Mouse (Mus musculus): Measurements from ENCODE around the gene Gm21820. TPM values are rescaled to one million over a fixed set of nuclear protein-coding genes. Genes with fewer than 3 reads are reported as not detected.

The Gm21820 gene
- polyA plus RNA-seq (2017; shearing (Covaris generic)), result not detected

DNA sequence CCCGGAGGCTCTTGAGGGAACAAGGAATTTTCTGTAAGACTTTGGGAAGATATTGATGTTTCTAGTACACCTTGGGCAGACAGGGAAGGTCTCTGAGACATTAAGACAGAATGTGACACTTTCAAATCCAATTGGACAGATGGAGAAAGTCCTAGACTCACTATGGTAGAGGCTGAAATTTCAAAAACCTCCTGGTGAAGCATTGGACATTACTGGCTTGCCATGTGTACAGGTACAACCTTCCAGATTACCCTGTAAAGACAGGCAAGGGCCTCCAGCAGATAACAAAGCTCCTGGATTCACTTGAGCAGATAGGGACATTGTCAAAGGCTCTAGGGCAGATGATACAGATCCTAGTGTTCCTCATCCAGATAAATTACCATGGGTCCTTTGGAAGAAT lies at the start of gene Gm21820:
Gm21820 (minus strand) TSS at position 101 of the 400 bp plus-strand sequence.

Other genes with a start within 250 kb of the Gm21820 start
- not detected for gene Gm20918, start 205.5 kb downstream of the Gm21820 start, polyA plus RNA-seq (2017; shearing (Covaris generic))

Data from CD4-positive, CD25-positive, alpha-beta regulatory T cell, adult 9 weeks (primary cell).